Mouse (Mus musculus): Measurements from ENCODE around the gene Erv3.

- no peak for TF ChIP-seq CTCF (IDR thresholded peaks at IDR 0.05; ENCODE audit: low read depth, low read length)
- no peak for TF ChIP-seq POLR2A (IDR thresholded peaks at IDR 0.05; ENCODE audit: borderline replicate concordance, low read depth, low read length)
Measured at GRCm38 (mm10) chr2:131806863-131807262, 52.7 kb downstream of the Erv3 start.

Data from bone marrow macrophage, adult 2 months (primary cell).